Mouse (Mus musculus) forebrain, embryonic 15.5 days (tissue): ENCODE data around the gene Aldh1a1. TPM values are rescaled to one million over a fixed set of nuclear protein-coding genes. Genes with fewer than 3 reads are reported as not detected.
"Not testable (repeated sequence)": the region's sequence is repeated elsewhere in the genome, so short reads cannot be mapped to it uniquely, and the experiment has no call there.

Source experiments
- ATAC-seq: fragments of 200-750 bp; cut with Nextera tagmentation; replicated peaks from 2 replicates; pipeline ENCODE4 v1.8.0; 2017; ENCODE audit warnings: mild to moderate bottlenecking, moderate TSS enrichment, moderate library complexity
- H3K27ac ChIP-seq: fragments of 300-500 bp; sonication (generic); replicated peaks from 2 replicates; pipeline ENCODE4 v1.5.1; 2015; ENCODE audit warnings: mild to moderate bottlenecking, inconsistent platforms
- H3K27me3 ChIP-seq: fragments of 300-500 bp; sonication (generic); 2 replicates; pipeline ENCODE4 v1.6.1; 2015; ENCODE audit warnings: inconsistent platforms
- H3K36me3 ChIP-seq: fragments of 300-500 bp; sonication (generic); 2 replicates; pipeline ENCODE4 v1.6.1; 2015; ENCODE audit warnings: mild to moderate bottlenecking, inconsistent platforms
- H3K4me1 ChIP-seq: fragments of 300-500 bp; sonication (generic); 2 replicates; pipeline ENCODE4 v1.6.1; 2015; ENCODE audit warnings: inconsistent platforms
- H3K4me2 ChIP-seq: fragments of 300-500 bp; sonication (generic); replicated peaks from 2 replicates; pipeline ENCODE4 v1.6.1; 2015; ENCODE audit warnings: mild to moderate bottlenecking, inconsistent platforms
- H3K4me3 ChIP-seq: fragments of 300-500 bp; sonication (generic); 2 replicates; pipeline ENCODE4 v1.5.1; 2015; ENCODE audit warnings: mild to moderate bottlenecking, inconsistent platforms
- H3K9ac ChIP-seq: fragments of 300-500 bp; sonication (generic); replicated peaks from 2 replicates; pipeline ENCODE4 v1.6.1; 2015; ENCODE audit warnings: mild to moderate bottlenecking, inconsistent platforms
- H3K9me3 ChIP-seq: fragments of 300-500 bp; sonication (generic); 2 replicates; pipeline ENCODE4 v1.6.1; 2016; ENCODE audit warnings: inconsistent platforms
- WGBS: fragments of 180-500 bp; shearing (Covaris S2); methylation state at CpG from one replicate; pipeline ENCODE4 v1.1.7; 2015; ENCODE audit warnings: mixed read lengths; 5-methylcytosine and 5-hydroxymethylcytosine counted together
- polyA plus RNA-seq: library from polyadenylated mRNA; unstranded; fragments of >200 nt; fragmentation: Nextera tagmentation; extraction: Ambion mirVana; gene quantifications from 2 replicates; pipeline ENCODE4 v1.2.1, GENCODE M21; 2015

Gene Aldh1a1
- polyA plus RNA-seq, 1 experiment from 2014 or later = 0.45 TPM

DNA sequence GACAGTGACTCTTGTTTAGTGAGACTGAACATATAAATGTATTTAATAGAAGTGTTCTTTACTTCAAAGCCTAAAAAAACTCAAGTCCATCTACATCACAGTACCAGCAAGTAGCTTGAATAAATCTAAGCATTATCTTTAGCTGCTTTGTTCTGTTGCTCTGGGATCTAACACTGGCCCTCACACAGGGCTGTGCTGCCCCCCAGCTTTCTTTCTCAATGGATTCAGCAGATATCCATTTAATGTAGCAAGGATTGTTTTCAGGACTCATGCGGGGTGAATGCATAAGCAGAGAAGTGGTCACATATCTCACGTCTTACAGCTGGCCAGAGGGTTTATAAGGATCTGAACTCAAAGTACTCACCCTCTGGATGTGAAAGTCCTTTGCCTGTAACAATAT, 129.9 kb downstream of the Aldh1a1 start:
- Histone ChIP-seq H3K4me1 (no peaks in the 10 kb centered on the region), H3K36me3 (no peaks in the 10 kb centered on the region)

GRCm38 (mm10) chr19:20623416-20623815, 130.9 kb downstream of the Aldh1a1 start:
- H3K9me3 ChIP-seq = no peaks in the 10 kb centered on the region
- 47% methylated on average over 10 of the region's 10 CpGs for WGBS
- no peak for ATAC-seq

More for the DNA sequence above, 129.9 kb downstream of the Aldh1a1 start:
- 26% methylated on average over 2 of the region's 2 CpGs for WGBS
- Histone ChIP-seq H3K27ac (no peak overlapping the region), H3K4me3 (no peak overlapping the region), H3K9me3 (no peaks in the 10 kb centered on the region), H3K9ac (no peak overlapping the region), H3K4me2 (no peak overlapping the region), H3K27me3 (no peaks in the 10 kb centered on the region)
- ATAC-seq = no peak

DNA sequence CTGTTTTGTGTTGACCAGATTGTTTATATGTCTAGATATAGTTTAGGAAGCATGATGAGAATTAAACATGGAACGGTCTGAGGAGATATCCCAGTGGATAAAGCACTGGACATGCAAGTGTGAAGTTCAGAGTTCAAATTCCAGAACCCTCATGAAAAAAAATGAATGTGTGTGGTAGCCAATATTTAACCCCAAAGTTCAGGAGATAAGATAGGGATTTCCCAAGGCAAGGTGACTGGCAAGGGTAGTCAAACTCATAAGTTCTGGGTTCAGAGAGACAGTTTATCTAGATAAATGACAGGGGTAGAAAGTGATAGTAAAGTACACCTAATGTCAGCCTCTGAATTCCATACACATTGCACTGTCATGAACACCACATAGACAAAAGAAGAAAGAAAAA, 138.5 kb downstream of the Aldh1a1 start:
- H3K4me2 ChIP-seq = no peak overlapping the region
- H3K36me3 ChIP-seq = no peaks in the 10 kb centered on the region
- H3K4me3 ChIP-seq = no peak overlapping the region
- no peak for ATAC-seq
- H3K27ac ChIP-seq = no peak overlapping the region
- no peaks in the 10 kb centered on the region for H3K27me3 ChIP-seq
- WGBS = 86% methylated on average over 1 of the region's 1 CpGs
- H3K9me3 ChIP-seq = no peaks in the 10 kb centered on the region
- no peaks in the 10 kb centered on the region for H3K4me1 ChIP-seq
- no peak overlapping the region for H3K9ac ChIP-seq

More at GRCm38 (mm10) chr19:20623416-20623815, 130.9 kb downstream of the Aldh1a1 start:
- Histone ChIP-seq H3K9ac (no peak overlapping the region), H3K4me3 (no peak overlapping the region), H3K27me3 (no peaks in the 10 kb centered on the region), H3K36me3 (no peaks in the 10 kb centered on the region), H3K4me1 (no peaks in the 10 kb centered on the region), H3K4me2 (no peak overlapping the region), H3K27ac (no peak overlapping the region)

DNA sequence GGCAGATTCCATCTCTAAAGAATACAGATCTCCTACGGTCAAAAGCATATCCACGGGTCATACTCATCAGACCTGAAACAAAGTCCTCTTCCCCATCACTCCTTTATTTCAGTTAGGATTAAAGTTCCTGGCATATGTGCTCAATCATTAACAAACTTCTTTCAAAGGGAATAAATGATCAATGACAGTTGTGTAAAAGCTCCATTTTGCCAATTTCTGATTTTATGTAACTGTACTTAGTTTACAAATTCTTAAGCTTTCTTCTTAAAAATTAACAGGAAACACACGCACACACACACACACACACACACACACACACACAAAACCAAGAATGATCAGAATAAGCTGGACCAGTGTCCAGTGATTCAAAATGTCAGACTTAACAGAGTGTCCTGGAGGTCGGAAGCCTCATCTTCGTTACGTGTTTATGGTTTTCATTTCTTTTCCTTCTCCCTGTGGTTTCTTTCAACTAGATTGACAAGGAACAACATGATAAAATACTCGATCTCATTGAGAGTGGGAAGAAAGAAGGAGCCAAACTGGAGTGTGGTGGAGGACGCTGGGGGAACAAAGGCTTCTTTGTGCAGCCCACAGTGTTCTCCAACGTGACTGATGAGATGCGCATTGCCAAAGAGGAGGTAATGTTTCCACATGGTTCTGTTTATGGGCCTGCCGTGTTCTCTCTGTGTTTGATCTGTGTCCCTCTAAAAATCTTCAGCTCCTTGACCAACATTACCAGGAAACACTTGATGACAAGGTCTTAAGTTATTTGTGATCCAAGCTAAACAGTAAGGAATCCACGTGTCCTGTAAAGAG, 141.6 kb downstream of the Aldh1a1 start:
- Histone ChIP-seq H3K36me3 (no peaks in the 10 kb centered on the region), H3K4me2 (no peak overlapping the region), H3K27me3 (no peaks in the 10 kb centered on the region), H3K4me1 (no peaks in the 10 kb centered on the region), H3K9ac (no peak overlapping the region), H3K4me3 (no peak overlapping the region), H3K9me3 (no peaks in the 10 kb centered on the region), H3K27ac (no peak overlapping the region)
- peak; percentile 61 for ATAC-seq
- WGBS = 34% methylated on average over 12 of the region's 12 CpGs

DNA sequence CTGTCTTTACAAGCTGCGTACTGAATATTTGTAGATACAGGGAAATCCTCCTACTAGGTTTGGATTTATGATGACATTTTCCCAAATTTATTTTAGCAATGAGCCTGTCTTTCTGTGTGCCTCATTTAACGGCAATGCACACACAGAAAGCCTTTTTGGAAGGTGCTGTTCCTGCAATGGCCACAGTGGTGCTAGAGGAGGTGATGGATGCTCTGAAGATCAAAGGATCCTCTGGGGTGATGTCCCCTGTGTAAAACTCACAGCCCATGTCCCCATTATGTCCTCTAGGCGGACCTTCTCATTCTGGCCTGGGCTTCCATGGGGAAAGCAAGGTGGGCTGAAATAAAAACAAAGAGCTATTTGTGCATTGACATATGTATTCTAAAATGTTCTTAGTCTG, 151.8 kb downstream of the Aldh1a1 start:
- 76% methylated on average over 3 of the region's 3 CpGs for WGBS
- no peak overlapping the region for H3K4me3 ChIP-seq

GRCm38 (mm10) chr19:20647496-20647895, 155.0 kb downstream of the Aldh1a1 start:
- H3K36me3 ChIP-seq, H3K9me3 ChIP-seq, H3K4me2 ChIP-seq, H3K4me1 ChIP-seq, ATAC-seq, H3K9ac ChIP-seq, H3K27ac ChIP-seq, H3K4me3 ChIP-seq, H3K27me3 ChIP-seq: not testable (repeated sequence)

More for the DNA sequence above, 151.8 kb downstream of the Aldh1a1 start:
- no peak overlapping the region for H3K27ac ChIP-seq
- H3K27me3 ChIP-seq = no peaks in the 10 kb centered on the region
- H3K4me1 ChIP-seq = no peaks in the 10 kb centered on the region
- no peaks in the 10 kb centered on the region for H3K9me3 ChIP-seq
- no peak overlapping the region for H3K9ac ChIP-seq
- H3K4me2 ChIP-seq = no peak overlapping the region
- no peak for ATAC-seq
- no peaks in the 10 kb centered on the region for H3K36me3 ChIP-seq

DNA sequence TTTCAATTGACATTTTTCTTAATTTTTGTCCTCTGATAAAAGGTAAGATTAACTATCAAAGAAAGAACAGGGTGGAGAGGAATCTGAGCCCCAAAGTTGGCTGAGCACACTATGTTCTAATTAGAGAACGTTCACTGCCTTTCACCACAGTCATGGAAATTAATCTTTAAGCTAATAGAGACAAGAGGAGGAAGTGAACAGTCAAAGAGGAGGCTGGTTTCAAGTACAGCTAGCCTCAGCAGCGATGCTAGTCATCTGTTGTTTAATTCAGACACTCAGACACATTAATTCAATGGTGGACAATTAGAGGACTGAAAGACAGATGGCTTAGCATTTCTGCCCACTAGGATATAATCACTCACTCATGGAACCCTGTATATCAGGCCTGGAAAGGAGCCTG, 157.5 kb downstream of the Aldh1a1 start:
- peak; percentile 63 for ATAC-seq
- Histone ChIP-seq H3K27ac (no peak overlapping the region), H3K4me3 (no peak overlapping the region), H3K9ac (no peak overlapping the region), H3K36me3 (no peaks in the 10 kb centered on the region), H3K27me3 (no peaks in the 10 kb centered on the region), H3K4me2 (no peak overlapping the region), H3K4me1 (0 out of 2 replicates have a peak, but pooled peaks cover 2% of the 10 kb centered on the region), H3K9me3 (no peaks in the 10 kb centered on the region)
- WGBS = 13% methylated on average over 2 of the region's 2 CpGs

- WGBS = 92% methylated on average over 1 of the region's 1 CpGs
- ATAC-seq = no peak
- H3K4me2 ChIP-seq = no peak overlapping the region
Observed at GRCm38 (mm10) chr19:20653082-20653676, 160.7 kb downstream of the Aldh1a1 start.

DNA sequence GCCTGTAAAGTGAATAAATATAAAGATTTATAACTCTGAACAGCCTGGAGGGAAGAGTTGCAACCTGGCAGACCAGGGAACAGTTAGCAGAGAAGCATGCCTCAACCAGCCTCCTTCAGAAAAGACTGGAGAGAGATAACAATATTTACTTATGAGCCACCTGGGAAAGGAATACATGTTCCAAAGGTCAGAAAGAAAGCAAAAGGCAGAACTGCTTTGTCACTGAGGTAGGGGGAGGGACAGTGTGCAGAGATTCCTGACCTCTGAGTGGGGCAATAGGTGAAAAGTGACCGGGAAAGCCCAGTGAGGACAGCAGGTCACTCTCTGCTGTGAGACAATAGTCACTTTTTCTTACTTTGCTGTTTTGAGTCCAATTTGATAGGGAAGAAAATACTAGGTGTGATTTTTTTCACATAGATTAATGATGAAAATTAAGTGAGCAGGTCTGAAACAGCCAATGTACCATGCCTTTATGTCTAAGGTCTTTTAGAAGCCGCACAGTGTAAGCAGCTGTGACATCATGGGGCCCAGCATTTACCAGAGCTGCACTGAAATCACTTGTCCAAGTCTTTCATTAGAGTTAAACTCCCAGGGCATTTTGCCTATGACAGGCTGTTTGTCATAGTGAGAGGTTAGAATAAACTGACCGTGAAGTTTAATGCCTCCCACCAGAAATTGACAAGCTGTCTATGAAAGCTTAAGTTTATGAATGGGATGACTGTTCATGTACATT, 161.8 kb downstream of the Aldh1a1 start:
- Histone ChIP-seq H3K4me3 (no peak overlapping the region), H3K27me3 (no peaks in the 10 kb centered on the region), H3K9ac (no peak overlapping the region), H3K4me1 (0 out of 2 replicates have a peak, but pooled peaks cover 2% of the 10 kb centered on the region), H3K27ac (no peak overlapping the region), H3K4me2 (no peak overlapping the region), H3K36me3 (no peaks in the 10 kb centered on the region), H3K9me3 (no peaks in the 10 kb centered on the region)
- 73% methylated on average over 3 of the region's 3 CpGs for WGBS
- ATAC-seq = no peak

More at GRCm38 (mm10) chr19:20653082-20653676, 160.7 kb downstream of the Aldh1a1 start:
- Histone ChIP-seq H3K9ac (no peak overlapping the region), H3K36me3 (no peaks in the 10 kb centered on the region), H3K9me3 (no peaks in the 10 kb centered on the region), H3K27me3 (no peaks in the 10 kb centered on the region), H3K4me1 (0 out of 2 replicates have a peak, but pooled peaks cover 2% of the 10 kb centered on the region), H3K27ac (no peak overlapping the region), H3K4me3 (no peak overlapping the region)

- Histone ChIP-seq H3K9ac (no peak overlapping the region), H3K27ac (no peak overlapping the region), H3K4me3 (no peak overlapping the region), H3K36me3 (no peaks in the 10 kb centered on the region), H3K27me3 (no peaks in the 10 kb centered on the region), H3K4me2 (no peak overlapping the region), H3K9me3 (no peaks in the 10 kb centered on the region), H3K4me1 (no peaks in the 10 kb centered on the region)
- ATAC-seq = no peak
- 87% methylated on average over 3 of the region's 3 CpGs for WGBS
Observed at GRCm38 (mm10) chr19:20677697-20678355, 185.3 kb downstream of the Aldh1a1 start.
